Mouse (Mus musculus): Measurements from ENCODE around the gene Orc2.

The Orc2 gene

DNA sequence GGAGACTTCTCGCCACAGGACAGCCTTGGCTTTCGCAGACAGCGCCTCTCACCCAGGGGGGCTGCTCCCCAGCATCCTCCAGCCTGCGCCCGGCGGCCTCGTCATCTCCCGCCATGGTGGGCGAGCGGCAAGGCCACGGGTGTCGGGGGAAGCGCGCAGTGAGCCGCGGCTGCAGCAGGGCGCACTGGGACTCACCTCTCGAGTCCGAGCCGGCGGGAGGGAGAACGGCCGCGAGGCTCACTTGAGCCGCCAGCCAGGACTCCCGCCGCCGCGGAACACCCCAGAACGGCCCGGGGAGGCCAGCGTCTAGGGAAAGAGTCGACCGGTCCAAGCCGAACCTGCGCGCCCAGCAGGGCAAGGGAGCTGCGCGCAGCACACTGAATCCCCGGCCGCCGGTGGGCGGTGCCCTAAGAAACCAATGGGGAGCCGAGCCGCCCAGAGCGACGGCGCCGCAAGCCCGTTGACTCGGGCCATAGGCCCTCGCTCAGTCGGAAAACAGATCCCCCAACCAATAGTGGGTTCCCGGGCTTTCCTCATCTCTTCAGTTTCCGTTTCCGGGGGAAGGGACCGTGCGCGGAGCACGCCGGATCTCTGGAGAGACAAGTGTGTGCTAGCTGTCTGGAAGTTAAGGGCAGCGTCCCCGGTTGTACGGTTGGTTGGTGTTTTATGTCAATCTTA is at the start of gene Orc2:
Orc2 (minus strand) TSS at position 533 of the 678 bp plus-strand sequence.
- peak; percentile 93 to 95 for DNase-seq

DNA sequence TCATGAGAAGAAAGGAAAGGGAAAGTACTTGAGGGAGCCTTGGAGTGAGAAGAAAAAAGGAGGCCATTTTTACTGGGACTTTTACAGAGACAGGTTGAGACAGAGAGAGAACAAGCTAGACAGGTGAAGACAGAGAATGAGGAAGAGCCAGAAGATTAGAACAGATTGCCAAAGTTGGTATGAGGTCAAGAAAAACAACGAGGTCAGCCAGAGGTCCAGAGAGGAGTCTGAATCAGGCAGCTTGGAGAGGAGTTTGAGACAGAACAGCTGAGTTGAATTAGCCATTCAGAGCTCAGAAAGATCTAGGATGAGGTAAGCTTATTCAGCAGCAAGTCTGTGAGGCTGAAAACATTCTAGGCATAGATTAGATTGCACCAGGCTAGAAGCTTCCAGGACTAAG is 36.5 kb upstream of the Orc2 start:
- DNase-seq, result no peak

DNA sequence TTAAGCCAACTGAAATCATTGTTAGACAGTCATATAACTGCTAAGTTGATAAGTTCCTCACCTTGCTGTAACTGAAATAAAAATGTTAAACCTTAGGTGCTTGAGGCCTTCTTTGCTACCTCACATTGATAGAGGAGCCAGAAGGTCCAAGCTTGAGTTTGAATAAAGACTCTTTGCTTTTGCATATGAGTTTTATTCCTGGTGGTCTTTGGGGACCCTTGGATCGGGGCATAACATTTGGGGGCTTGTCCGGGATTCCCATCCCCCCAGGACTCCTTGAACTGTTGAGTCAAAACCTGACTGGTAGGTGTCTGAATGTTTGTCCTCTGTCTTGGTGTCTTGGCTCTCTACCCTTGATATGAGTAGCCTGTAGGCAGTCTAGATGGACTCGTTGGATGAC is 2.3 kb upstream of the Orc2 start:
- no peak for DNase-seq

DNA sequence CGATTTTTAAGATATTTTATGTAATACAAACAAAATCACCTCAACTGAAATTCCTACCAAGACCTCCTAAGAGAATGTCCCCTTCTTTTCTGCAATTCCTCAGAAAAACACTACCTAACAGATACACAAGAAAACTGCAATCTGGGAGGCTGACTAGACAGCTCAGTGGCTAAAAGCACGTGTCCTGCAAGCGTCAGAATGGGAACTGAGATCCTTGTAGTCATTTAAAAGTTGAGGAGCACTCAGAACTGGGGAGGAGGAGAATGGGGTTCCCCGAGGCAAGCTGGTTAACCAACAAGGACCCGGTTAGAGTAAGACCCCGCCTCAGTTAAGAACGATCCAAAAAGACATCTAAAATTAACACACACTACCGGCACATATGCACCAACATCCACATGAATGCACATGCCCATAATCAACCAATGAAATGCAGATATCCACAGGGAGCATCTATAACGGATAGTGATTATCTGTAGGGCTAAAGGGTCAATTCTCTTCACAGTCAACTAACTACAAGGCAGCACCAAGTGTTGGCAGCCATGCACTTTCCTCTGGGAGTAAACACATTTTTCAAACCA is 1.0 kb downstream of the Orc2 start:
- DNase-seq, result no peak

DNA sequence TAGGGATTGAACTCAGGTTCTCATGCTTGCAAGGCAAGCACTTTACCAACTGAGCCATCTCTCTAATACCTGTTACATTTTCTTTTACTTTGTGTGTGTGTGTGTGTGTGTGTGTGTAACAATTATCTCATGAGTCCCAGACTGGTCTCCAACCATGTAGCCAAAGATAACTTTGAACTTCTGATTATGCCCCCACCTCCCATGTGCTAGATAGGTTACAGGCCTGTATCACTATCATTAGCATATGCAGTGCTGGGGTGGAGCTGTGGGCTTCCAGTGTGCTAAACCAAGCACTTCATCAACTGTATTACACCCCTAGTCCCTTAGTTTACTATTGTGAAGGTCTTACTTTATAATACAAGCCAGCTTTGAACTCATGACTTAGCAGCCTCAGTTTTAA is 1.8 kb downstream of the Orc2 start:
- no peak for DNase-seq

DNA sequence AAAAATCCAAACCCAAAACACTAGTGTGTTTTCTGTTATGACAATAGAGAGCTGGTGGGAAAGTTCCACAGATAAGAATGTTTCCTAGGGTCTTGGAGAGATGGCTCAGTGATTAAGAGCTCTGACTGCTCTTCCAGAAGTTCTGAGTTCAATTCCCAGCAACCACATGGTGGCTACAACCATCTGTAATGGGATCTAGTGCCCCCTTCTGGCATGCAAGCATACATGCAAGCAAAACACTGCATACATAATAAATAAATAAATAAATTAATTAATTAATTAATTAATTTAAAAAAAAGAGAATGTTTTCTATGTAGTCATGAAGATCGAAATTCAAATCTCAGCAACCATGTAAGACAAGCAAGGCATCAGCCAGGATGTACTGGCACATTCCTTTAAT is 6.2 kb downstream of the Orc2 start:
- no peak for DNase-seq

DNA sequence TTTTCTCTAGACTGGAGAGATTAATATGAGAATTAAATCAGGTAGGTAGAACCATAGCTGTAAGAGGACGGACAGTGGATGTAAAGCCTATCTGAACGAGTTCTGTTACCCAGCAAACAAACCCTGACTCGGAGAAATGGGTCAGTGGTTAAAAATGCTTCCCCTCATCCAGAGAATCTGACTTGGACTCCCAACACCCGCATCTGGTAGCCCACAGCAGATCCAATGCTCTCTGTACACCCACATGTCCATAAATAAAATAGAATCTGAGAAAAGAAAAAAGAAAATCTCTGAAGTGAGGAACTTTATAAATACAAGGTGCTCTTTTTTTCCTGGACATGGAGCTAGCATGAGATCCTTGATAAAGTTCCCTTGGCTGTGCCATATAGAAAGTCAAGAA is 7.2 kb downstream of the Orc2 start:
- DNase-seq, result no peak

DNA sequence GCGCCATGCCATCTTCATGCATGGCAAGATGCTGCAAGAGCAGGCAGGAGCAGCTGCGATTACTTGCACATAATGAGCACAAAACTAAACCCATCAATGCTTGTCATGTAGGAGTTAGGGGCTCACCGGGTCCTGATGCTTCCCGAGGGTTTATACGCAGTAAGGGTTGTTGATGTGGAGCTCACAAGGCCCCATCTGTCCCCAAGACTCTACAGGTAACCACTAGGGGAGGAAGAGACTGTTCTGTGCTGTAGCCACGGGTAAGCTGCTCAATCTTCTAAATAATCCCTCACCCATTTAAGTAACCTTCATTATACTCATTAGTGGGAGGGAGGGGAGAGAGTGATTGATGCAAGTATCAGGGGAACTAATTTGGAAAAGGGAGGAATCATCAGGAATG is 9.3 kb downstream of the Orc2 start:
- no peak for DNase-seq

DNA sequence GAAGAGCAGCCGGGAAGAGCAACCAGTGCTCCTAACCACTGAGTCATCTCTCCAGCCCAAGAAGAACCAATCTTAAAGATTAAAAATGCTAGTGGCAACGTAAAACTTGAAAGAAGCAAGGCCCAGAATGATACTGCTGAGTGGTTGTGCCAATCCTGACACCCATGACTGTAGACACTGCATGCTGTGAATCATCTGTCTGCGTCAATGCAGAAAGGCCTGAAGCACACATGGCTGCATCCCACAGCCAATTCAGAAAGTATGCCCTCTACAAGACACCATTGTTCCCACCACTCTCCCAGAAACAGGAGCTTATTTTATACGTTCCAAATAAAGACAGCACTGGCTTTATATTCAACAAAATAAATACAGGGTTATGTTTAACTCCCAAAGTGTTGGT is 22.3 kb downstream of the Orc2 start:
- DNase-seq, result no peak

DNA sequence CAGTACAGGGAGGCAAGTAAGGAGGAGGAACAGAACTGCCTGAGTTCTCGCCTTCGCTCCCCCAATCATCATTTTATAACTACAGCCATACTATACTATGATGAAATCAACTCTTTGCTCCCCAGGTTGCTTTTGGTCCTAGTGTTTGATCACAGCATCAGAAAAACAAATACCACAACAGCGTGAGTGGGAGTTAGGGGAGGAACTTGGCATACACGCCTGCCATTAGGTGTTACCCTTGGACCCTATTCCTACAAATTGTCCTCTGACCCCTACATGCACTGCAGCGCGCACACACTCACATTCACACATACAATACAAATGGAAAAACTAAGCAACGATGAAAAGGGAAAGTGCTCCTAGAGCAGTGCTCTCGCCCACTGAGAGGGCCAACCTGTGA is 29.2 kb downstream of the Orc2 start:
- no peak for DNase-seq

DNA sequence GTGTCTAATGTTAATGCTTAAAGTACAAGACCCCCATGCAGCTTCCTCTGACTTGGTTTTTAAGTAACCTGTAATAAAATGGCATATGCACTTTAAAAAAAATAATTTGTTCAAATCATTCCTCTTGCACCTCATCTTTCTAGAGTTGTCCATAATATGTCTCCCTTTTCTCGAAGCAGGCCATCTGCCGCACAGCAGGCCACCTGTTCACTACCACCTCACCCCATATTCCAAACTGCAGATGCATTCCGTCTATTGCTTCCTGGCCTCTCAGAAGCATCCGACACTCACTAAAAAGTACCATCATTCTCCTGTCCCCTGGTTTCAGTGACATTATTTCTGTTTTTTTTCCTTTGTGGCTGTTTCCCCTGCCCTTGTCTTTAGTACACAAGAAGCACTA is 39.3 kb downstream of the Orc2 start:
- DNase-seq, result peak; percentile 48 to 64

DNA sequence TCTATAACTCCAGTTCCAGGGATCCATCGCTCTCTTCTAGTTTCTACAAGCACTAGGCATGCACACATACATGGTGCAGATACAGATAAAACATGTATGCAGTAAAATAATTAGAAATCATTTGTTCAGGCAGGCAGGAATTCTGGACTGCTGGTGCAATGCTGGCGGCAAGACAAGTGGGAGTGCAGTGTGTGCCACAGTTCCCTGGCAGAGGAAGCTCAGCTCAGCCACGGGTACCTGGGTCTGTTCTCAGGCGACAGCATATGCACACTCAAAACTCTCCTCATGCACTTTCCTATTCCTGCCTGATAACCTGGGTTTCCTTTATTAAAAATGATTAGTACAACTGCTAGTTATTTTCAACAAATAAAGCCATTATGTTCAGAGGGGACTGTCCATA is 39.9 kb downstream of the Orc2 start:
- peak; percentile 60 to 73 for DNase-seq

DNA sequence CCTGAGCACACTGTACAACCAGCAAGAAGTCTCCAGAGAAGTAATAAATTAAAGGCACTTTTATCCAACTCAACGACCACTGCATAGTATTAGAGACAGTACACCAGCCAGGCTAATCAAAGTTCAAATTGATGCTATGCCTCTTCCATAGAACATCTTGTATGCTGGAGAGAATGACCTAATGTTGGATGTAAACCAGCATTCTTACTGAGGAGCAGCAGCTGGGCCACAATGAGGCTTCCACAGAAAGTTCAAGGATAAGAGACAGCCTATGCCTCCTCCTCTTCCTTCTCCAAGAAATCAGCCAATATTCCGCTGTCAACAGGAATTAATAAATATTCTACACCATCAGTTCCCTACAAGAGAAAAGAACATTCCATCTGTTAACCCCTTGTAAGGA is 41.0 kb downstream of the Orc2 start:
- DNase-seq, result no peak

DNA sequence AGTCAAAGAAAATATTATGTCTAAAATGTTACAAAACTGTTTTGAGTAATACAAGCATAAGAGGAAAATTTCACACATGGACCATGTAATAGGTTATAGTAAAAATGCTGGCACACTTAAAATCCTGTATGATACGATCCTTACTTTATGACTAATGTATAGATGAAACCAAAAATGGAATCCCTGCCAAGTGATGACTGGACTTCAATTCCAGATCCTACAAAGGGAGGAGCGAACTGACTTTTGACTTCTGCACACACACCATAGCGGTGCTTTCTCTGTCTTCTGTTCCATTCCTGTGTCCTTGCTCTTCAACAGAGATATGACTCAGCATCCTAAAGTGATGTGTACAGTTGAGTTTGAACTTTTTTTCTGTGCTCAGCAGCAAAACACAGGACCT is 44.3 kb downstream of the Orc2 start:
- no peak for DNase-seq

DNA sequence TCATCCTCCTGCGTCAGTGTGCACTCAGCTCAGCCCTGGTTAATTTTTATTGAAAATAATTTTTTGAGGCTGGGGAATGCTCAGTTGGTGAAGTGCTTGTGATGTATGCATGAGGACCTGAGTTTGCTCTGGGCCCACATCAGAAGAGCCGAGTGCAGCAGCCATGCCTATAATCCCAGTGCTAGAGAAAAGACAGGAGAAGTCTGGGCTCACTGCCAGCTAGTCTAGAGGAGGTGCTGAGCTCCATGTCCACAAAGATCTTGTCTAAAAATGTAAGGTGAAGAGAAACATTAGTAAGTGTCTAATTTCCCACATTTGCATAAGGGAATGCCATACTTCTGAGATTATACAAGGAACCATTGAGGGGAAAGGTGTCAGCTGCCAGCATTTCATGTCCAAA is 46.0 kb downstream of the Orc2 start:
- DNase-seq, result peak; percentile 40 to 72

DNA sequence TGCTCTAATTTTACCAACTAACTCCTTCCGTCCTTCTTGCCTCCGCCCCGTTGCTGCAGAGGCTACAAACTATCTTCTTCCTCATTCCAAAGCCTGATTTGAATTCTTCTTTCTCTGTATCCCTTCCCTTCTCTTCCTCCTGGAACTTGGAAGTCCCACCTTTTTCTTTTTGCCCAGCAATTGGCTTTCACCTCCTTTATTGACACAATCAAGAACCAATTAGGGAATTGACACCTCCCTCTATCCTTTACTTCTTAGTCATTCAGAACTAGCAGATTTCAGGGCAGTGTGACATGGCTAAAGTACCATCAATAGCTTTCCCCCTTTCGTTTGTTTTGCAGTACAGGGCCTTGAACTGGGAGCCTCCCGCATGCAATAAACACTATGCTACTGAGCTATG is 46.7 kb downstream of the Orc2 start:
- no peak for DNase-seq

DNA sequence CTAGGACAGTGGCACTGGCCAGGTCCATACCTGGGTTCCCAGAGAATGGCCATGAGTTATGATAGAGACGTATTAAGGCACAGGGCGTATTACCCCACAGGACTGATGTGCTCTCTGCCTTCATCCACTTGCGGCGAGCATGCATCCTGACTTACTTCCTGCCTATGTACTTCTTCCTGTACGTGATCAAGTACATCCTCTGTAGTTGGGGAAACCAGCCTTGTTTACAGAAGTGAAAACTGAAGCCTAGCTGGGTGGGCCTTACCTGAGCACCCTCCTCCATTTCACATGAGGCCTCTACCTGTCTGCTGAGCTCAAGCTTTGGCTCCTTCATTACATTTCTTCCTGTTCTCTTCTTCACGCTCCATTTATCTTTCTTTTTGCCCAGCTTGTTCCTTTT is 50.6 kb downstream of the Orc2 start:
- no peak for DNase-seq

DNA sequence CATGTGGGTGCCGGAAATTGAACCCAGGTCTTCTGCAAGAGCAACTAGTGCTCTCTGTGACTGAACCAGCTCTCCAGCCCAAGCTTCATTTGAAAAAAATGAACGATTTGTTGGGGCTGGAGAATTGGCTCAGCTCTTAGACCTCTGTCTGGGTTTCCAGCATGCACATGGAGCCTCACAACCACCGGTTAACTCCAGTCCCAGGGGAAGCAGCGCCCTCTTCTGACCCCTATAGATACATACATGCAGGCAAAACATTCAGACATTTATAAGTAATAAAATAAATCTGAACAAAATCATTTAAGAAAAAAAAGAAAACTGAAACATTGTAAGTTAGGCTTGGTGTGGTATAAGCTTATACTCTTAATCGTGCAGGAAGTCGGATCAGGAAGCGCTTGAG is 56.5 kb downstream of the Orc2 start:
- DNase-seq, result no peak

DNA sequence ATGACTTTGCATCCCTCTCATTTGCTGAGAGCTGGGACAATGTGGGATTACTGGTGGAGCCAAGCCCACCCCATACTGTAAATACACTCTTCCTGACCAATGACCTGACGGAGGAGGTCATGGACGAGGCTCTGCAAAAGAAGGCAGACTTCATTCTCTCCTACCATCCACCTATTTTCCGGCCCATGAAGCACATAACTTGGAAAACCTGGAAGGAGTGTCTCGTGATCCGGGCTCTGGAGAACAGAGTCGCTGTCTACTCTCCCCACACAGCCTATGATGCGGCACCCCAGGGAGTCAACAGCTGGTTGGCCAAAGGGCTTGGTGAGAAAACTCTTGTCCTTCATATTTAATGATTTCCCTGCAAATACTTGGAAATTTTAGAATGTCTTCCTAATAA is 57.1 kb downstream of the Orc2 start:
- no peak for DNase-seq

DNA sequence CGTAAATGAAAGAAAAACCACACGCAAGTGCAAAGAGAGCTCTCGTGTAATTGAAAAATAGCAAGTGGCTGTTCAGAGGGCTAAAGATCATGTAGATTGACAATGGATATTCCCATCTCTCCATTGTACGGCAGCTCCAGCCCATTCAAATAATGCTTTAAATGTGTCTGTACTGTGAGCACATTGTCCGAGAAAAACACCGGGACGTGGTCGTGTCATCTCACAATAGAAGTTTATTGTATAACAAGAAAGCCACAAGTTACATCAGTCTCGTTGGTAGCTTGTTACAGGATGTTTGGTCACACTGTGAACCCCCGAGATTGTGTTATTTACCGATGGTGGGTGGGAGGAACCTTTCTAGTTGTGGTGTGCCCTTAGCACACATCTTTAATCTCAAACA is 59.0 kb downstream of the Orc2 start:
- DNase-seq, result no peak

DNA sequence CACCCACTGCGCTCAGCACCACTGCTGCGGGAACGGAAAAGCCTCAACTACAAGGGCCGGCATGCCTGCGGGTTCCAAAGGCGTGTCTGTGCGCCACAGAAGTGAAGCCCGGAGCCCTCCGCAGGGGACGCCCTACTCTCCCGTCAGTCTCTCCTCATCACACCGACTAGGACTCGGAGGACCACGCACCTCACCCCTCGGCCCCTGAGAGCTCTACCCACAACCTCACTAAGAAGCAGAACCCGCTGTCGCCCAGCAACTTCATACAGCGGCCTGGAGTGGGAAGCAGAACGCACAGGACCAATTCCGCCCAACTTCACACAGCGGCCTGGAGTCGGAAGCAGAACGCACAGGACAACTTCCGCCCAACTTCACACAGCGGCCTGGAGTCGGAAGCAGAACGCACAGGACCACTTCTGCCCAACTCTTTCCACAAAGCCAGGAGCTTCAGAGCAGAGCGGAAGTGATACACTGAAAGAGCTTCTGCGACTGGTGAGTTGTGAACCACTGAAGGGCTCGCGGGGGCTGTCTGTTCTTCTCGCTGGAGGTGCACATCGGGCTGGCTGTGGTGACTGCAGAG is 59.7 kb downstream of the Orc2 start, which contains the start of the genes Nif3l1 and Ppil3:
Nif3l1 (plus strand) TSS at position 9 of the 580 bp plus-strand sequence.
Ppil3 (minus strand) TSS at position 344 of the 580 bp plus-strand sequence.
- DNase-seq, result peak; percentile 82 to 83

DNA sequence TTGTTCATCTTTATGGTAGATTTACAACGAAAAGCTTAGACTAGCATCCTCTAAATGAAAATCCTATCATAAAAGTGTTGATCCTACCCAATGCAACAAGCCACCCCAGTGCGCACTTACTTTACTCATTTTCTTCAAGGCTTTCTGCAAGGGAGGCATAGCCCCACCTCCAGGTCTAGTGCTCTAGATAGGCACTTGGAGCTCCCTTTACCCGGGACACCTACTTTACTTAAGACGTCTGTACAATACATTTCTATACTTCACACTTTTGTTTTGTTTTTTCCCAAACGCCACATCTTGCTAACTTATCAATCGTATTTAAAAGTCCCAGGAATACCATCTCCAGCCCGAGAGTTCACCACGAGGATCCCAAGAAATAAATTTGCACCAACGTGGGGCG is 60.2 kb downstream of the Orc2 start:
- DNase-seq, result no peak

DNA sequence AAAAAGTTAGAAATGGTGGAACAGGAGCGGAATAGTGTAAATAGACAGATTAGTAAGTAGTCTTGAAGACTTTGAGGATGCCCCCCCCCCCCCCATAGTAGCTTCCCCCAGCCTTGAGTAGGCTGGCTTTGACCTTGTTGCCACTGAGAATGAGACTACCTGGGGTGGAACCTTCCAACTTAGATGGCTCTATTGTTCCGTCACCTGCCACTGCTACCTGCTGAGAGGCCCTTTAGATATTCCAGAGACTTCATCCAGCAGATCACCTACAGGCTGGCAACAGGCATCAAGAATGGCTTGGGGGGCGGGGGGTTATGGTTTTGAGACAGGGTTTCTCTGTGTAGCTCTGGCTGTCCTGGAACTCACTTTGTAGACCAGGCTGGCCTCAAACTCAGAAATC is 80.4 kb downstream of the Orc2 start:
- no peak for DNase-seq

DNA sequence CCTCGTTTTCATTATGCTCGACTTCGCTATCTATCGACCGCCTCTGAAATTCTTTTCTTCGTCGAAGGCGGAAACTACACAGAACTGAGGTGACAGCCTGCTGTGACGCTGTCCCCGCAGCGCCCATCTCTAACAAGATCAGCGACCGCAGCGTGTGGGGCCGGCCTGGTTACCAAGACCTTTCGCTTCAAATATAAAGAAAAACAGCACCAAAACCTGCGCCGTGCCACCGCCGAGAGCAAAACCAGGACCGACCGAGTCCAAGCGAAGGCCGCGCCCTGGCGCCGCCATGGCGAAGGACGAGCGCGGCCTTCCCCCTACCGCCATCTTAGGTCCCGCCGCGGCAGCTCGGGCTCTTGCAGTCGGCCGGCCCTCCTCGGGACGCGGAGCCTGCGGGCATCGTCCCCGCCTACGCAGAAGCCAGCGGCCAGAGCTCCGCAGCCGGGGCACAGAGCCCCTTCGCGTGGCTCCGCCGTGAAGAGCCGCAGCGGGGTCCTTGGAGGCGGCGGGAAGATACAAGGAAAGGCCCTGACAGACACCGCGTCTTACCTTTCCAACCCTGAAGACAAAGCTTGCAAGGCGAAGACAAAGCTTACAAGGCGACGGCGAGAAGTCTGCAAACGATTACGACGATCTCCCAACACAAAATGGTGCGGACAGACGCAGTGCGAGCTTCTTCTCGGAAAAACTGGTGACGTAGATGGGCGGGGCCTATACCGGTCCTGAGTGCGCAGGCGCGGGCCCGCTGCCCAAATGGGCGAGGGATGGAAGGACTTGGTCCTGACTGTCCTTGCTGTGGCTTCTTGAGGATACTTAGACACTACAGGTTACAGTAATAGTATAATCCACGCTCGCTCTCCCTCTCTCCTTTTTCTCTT is 81.3 kb downstream of the Orc2 start, which contains the start of gene Clk1:
Clk1 (minus strand) TSS at position 696 of the 878 bp plus-strand sequence.
- DNase-seq, result peak; percentile 99
